Mouse (Mus musculus) urinary bladder, postnatal 25 days (tissue): Measurements from ENCODE around the gene Mitd1.
A peak's percentile ranks its signal among the peaks of the same experiment; 100 is the strongest.

Experiments used
- DNase-seq: peaks from one replicate; pipeline ENCODE4 v3.0.0; 2022; ENCODE audit warnings: low spot score

Gene Mitd1

DNA sequence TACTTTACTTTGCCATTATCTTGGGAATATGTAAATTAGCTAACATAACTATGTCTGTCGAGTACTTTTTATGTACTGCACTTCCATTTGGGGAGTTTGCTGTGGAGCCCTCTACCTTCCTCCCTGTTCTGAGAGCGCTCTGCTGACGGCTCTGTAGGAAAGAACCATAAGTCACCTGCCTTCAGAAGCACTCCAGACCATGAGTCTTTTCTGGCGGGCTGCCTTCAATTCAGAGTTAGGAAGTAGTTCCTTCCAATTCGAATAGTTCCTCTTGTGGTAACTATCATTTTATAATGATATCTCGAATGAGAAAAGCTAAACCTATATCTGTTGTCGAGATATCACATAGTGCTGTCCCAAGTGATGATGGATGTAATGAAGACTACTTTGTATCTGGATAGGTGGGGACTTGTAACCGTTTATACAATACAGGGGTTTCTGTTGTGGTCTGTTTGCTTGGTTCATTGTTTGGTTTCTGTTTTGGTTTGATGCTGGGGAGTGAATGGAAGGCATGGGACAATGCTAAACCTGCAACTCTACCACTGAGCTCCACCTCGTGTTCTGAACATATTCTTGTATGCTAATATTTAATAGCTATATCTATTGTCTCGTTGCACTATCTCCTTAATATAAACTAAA lies 22.4 kb downstream of the Mitd1 start:
- no peak for DNase-seq

DNA sequence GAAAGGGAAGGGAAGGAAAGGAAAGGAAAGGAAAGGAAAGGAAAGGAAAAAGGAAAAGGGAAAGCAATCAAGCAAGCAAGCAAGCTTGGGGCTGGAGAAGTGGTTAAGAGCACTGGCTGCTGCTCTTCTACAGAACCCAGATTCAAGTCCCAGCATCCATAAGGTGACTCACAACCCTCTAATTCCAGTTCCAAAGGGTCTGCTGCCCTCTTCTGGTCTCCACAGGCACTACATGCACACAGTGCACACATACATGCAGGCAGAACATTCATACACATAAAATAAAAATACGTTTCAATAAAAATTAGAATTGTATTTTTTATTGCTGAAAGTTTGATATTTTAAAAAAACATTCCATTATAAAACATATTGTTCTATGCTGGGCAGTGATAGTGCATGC lies 23.2 kb downstream of the Mitd1 start:
- DNase-seq = no peak

DNA sequence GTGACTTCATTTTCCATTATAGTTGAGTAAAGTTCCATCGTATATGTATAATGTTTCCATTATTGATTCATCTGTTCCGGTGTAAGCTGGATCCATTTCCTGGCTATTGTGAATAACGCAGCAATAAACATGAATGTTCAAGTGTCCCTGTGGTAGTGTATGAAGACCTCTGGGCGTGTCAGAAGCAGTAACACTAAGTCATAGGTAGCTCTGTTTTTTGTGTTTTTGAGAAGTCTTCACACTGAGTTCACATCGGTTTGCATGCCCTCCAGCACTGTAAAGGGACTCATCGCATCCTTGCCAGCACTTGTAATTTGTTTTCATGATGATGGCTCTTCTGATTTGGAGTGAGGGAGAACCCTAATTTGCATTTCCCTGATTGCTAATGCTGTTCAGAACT lies 23.9 kb downstream of the Mitd1 start, which contains the start of gene Tsga10:
TSS of gene Tsga10 (minus strand) at position 144 of the 400 bp plus-strand sequence.
- no peak for DNase-seq

DNA sequence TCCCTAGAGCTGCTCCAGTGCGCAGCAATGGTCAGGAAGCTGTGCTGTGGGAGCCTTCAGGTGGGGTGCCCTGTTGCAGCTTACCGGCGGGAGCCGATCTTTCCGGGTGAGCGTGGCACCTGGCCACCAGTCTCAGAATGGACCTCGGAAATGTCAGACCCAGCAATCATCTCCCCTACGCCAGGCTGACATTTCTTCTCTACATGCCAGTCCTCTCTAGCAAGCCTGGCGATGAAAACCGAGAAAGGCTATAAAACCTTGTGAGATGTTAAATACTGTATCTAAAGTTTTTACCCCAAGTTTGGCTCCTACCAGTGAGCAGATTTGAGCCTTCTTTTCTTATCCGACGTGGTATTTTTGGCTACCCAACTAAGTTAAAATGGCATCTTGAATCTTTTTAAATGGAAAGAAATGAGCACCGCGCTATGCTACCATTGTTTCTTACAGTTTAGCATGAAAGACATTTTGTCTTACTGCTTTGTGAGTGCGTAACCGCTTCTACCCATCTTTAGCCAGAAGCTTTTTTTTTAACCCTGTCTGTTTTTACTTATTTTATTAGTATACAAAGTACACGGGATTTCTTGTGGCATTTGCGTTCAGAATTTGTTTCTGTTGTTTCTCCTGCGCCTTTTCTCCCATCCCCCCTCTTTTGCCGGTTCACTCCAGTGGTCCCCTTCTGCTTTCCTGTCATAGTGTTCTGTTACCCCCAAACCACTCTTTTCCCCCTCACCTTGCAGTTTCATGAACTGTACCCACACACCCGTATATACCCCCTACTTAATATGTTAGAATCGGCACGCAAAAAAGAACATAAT lies 24.6 kb downstream of the Mitd1 start:
- no peak for DNase-seq

DNA sequence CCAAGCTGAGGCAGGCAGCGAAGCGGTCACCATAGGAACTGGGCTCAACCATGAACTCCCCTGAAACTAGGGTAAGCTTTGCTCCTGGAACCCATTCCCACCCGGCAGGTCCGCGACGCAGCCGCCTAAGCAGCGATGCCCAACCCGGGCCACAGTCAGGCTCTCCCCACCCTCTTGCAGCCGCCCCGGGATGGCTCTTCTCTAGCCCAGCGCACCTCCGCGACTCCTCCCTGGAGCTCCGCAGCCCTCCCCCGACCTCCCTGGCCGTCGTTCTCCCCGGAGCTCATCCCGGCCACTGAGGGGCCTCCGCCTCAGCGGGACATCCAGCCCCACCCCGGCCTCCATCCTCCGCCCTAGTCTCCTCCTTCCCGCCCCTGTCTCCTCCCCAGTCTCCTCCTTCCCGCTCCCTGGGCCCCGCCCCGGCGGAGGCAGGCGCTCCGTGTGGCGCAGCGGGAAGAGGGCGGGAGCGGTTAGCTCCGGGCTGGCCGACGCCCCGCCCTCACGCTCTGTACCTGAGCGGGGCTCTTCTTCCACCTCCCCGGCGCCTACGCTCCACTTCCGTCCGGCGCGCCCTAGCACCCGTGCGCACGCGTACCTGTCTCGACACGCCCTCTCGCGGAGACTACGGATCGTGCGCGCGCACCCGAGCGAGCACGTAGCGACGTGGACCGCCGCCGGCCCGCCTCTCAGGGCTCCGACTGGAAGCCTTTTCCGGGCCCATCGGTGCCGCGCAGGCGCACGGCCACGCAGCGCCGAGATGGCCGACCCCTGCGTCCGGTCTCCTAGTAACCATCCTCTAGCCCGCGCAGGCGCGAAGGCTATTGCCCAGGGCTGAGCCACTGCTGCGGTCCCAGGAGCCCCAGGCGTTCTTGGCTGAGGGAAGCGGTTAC lies 25.5 kb downstream of the Mitd1 start:
- peak; percentile 99 for DNase-seq

DNA sequence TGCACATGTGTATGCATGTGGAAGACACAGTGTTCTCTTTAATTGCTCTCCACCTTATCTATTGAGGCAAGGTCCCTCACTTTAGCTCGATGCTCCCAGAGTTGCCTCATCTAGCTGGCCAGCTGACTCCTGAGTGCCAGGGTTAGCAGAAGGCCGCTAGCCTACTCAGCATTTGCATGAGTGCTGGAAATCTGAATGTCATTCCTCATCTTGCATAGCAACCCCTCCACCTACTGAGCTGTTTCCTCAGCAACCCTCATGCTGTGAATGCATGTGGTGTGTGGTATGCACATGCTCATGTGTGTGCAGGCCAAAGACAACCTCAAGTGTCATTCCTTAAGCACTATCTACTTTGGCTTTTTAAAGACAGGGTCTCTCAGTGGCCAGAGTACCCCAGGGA lies 39.5 kb downstream of the Mitd1 start:
- no peak for DNase-seq

DNA sequence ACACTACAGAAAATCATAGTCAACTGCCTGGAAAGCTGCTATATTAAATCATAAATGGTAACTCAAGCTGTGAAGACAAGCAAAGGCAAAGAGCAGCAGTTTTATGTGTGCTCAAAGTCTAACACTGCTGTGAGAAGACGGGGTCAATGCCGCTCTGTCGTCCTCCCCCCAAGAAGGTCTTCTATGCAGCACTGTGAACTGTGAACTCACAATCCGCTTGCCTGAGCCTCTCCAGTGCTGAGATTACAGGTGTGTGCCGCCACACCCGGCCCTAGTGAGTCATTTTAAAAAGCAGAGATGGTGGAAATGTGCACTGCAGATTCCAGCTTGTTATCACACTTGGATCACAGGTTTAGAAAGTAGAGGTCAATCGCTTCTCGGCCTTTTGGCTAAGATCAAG lies 43.3 kb downstream of the Mitd1 start:
- DNase-seq = no peak

DNA sequence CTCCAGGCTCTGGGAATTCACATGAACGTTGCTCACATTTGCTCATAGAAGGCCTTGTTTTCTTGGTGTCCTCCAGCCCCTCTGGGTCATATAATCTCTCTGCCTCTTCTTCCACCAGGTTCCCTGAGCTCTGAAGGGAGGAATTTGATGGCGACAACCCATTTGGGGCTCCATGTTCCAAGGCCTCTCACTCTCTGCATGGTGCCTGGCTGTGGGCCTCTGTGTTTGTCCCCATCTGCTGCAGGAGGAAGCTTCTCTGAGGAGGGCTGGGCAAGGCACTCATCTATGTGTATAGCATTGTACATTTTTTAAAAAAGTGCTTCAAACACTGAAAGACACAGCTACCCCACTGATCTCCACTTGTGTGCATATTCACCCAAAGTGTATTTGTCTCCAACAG lies 58.5 kb downstream of the Mitd1 start:
- DNase-seq = no peak
